Mouse (Mus musculus) adipocyte (in vitro differentiated cells): Measurements from ENCODE around the gene Upf3a.
A peak's percentile ranks its signal among the peaks of the same experiment; 100 is the strongest.
"Not testable (repeated sequence)": the region's sequence is repeated elsewhere in the genome, so short reads cannot be mapped to it uniquely, and the experiment has no call there.

Experiments used
- DNase-seq: peaks from one replicate; pipeline ENCODE4 v3.0.0-alpha.2; 2016; ENCODE audit warnings: low spot score

Upf3a gene

DNA sequence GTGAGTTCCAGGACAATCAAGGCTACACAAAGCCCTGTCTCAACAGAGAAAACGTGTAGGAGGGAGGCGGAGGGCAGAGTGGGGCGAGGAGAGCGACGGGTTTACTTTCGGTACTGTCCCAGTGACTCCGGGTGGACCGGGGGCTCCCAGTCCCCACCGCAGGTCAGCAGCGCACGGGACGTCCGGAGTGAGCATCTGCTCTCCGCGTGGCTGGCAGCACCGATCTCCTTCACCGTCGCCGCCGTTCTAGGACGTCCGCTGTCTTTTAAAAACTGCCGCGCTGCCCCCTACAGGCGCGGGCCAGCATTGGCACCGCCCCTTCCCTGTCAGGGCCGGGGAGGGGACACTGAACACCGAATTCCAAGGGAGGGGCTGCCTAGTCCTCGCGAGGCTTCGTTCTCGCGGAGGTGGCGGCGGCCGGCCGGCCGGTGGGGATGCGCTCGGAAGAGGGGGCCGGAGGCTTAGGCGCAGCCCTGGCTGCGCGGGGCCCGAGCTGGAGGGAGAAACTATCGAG lies at the start of gene Upf3a:
Gene Upf3a, plus strand, starts transcription at position 366 of the 514 bp plus-strand sequence.
- peak; percentile 95 for DNase-seq

DNA sequence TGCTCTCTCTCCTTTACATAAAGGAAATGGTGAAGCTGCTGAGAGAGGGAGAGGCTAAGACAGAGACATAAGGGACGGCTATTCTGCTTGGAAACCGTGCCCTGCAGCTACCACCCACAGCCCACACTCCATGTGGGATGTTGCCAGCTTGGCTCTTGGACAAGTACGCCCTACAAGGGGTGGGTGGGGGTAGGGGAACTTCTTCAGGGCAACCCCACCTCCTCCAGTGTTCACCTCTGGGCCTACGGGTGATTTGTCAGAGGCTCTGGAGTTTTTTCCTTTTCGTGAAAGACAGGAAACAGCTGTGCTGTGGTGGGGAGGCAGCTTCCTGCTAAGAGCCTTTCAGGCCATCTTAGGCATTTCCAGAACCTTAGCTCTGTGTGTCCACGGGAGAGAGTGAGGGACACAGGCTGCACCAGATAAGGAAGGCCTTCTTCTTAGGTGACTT lies 45.1 kb upstream of the Upf3a start:
- no peak for DNase-seq

DNA sequence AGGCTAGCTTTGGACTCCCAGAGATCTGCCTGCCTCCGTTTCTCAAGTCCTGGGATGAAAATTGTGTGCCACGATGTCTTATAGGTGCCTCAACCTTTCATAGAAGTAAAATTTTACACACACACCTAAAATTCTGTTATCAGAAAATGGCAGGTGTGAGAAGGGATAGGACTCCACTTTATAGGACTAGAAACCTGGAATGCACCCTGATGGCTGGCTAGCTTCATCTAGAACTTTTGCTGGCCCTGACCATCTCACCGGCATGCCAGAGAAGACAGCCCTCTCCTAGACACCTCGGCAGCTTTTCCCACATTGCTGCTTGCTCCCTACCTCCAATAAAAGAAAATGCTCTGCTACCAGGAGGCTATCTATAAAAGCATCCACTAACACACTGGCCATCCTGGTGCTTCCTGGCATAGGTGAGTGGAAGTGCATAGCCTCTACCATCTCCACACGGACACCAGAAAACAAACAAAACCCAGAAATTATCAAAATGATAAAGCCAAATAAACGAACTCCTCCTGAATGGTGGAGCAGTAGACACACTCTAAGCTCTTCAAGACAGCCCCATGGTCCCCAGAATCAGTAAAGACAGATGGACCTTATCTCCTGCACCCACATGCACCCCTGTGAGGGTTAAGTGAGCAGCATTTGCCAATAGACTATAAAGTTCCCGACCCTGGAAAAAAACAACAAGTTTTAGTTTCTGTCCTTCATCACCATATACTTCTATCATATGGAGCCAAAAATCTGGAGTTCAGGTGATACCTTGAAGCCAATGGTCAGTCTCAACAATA lies 44.4 kb upstream of the Upf3a start:
- DNase-seq: no peak

DNA sequence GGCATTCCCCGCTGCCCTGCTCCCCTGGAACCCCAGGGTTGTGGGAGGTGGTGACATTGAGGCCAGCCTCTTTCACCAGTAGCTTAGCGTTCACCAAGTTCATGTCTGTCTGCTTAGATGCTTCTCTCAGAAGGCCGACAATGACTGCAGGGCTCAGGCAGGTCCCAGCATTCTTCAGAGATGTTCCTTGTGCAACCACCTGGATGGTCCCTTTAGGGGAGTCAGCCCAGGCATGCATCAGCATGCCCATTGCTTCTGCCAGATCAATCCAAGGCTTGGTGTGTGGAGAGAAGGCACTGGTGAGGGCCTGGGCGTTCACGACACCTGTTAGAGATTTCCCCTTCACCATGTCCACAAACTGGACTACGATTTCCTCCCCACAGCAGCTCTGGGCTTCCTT lies 39.2 kb upstream of the Upf3a start:
- DNase-seq: not testable (repeated sequence)

DNA sequence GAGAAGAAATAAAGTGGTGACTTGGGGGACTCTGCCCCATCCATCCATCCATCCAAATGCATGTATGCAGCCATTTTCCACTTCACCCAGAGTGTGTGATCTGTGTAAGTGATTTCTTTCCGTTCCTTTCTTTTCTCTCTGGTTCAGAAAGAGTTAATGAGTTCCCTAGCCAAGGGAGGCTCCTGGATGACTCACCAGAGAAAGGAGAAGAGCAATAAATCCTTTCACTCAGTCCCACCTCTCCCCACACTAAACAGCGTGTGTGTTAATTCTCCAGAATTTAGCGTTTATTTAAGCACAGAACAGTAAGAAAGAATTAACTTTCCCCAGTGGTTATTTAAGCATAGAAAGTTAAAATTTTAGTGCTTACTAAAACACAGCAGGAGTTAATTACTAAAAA lies 37.8 kb upstream of the Upf3a start:
- DNase-seq: no peak

DNA sequence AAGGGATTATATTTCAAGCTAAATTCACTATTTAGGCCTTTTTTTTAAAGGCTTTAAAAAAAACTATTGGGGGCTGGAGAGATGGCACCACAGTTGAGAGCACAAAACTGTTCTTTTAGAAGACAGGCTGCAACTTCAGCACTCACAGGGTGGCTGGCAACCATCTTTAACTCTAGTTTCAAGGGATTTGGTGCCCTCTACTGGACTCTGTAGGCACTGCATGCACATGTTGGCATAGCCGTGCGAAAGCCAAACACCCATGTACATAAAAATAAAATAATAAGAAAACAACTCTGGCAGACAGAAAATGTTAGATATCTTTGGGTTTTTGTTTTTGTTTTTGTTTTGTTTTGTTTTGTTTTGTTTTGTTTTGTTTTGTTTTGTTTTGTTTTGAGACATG lies 31.7 kb upstream of the Upf3a start:
- peak; percentile 86 for DNase-seq

DNA sequence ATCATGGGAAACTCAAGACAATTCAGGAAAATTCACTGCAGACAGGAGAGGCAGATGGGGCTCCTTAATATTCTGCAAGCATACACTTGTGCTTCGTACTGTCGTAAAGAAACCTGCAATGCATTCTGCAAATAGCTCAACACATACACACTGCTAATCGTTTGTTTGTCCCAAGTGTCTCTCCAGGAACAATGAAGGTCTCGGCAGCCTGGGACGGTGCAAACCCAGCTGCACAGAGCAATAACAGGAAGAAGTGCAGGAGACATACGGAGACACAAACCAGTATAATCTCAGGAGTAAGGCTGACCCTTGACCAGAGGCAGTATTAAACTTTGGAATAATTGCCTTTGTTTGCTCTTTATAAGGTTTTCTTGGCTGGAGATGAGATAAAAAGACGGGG lies 28.9 kb upstream of the Upf3a start:
- DNase-seq: no peak

DNA sequence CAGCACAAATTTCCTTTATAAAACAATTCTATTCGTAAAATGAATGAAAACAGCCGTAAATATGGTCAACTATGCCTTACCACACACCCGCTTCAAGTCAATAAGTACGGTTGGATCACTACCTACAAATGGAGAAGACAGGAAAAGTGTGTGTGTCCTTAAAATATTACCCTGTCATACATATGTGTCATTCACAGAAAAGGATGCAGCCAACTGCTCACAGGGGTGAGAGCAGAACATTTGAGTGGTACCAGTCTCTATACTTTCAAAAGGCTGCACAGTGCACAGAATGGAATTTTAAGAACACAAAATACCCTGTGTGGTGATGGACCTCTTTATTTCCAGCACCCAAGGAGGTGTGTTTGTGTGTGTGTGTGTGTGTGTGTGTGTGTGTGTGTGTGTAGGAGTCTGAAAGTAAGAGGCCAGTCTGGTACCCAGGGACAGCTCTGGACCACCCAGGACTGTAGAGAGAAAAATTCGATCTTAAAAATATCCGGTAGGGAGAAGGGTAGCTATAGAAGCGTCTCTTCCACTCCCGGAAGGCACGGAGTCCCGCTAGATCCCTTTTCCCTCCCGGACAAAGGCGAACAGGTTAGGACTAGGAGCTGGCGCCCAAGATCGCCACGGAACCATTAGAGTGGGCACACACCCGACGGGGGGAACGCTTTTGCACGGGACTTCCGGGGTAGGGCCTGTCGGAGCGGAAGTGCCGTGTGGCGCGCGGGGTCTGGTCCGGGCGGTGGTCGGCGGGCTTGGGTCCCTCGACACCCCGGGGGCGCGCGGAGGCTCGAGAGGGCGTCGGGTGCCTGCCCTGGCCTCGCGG lies 28.2 kb upstream of the Upf3a start, which contains the start of gene Cdc16:
Gene Cdc16, plus strand, starts transcription at position 695 of the 823 bp plus-strand sequence.
- DNase-seq: peak; percentile 86

DNA sequence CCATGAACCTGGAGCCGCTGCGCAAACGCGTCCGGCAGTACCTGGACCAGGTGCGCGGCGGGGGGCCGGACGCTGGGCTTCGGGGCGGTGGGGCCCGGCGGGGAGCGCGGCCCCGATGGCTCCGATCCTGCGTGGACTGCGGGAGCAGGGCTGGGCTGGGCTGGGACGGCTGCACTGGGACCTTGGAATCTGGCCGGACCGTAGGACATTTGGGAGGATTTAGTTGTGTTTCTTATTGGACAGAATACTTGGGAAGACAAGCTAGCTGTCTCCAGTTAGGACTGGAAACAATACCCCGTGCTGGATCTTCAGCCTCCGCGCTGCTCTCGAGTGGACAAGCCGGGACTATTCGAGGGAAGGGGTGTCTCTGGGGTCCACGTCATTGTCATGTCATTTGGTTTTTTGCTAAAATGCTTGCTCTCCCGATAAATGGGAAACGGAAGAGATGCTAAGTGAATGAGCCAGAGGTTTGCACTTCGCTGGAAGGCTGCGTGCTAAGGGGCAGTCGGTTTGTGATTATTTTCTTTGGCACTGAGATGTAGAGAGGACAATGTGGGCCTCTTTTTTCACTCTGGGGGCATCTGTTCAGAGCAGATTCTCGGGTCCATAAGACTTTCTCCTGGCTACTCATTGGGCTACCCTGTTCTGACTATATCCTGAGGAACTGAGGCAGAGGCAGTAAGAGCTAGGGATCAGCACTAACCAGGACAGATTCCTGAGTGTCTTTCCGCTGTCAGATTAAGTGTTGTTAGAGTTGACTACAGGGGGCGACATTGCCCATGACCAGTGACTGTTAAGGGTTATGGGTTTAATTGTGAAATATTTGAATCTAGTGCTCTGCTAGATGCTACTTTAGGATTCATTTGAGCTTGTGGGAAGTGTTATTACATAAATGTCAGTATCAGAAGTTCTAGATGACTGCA lies 27.3 kb upstream of the Upf3a start:
- DNase-seq: peak; percentile 84

DNA sequence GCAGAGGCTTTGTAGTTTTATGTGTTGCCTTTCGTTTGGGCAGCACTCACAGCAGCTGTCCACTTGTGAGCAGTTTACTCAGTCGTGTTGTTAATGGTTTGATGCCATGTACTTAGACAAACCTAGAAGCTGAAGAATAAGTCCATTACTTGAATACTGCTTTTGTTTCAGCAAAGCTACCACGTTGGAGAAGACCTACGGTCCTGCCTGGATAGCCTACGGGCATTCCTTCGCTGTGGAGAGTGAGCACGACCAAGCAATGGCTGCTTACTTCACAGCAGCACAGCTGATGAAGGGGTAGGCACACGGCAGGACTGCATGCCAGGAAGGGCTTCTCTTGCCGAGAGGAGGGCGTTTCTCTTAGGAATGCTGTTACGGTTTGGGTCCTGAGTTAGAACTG lies 16.2 kb upstream of the Upf3a start:
- DNase-seq: no peak

DNA sequence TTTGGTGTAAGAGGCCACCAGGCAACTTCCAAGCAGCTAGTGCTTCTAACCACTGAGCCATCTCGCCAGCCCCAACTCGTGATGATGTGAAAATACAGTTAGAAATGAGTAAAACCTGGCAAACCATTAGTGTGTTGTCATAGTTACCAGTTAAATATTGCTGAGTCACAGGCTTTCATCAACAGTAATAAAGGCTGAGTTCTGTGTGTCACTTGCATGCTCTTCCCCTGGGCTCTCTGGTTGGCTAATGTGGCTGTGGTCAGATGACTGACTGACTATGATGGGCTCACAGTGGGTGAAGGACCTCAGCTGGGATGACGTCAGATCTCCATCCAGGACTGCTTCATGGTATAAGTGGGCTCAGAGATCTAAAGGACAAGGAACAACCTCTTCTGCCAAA lies 4.9 kb upstream of the Upf3a start:
- peak; percentile 19 for DNase-seq

DNA sequence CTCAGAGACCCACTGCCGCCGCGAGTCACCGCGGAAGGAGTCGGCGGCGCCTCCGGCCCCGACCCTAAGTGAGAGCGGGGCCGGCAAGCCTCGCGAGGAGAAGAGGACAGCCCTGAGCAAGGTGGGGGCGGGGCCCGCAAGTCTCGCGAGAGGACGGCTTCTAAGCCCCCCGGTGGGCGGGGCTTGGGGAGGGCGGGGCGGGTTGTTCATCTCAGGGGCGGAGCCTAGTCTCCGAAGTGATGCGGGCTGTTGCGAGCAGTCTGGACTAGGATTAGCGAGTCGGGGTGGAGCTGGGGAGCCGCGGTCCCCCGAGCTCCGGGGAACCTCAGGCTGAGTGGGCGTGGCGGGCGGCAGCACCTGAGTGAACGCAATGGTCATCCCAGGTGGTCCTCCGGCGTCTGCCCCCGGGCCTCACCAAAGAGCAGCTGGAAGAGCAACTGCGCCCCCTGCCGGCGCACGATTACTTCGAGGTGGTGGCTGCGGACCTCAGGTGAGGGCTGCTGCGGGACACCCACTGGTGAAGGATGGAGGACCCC lies 417 bp downstream of the Upf3a start:
- peak; percentile 98 for DNase-seq

DNA sequence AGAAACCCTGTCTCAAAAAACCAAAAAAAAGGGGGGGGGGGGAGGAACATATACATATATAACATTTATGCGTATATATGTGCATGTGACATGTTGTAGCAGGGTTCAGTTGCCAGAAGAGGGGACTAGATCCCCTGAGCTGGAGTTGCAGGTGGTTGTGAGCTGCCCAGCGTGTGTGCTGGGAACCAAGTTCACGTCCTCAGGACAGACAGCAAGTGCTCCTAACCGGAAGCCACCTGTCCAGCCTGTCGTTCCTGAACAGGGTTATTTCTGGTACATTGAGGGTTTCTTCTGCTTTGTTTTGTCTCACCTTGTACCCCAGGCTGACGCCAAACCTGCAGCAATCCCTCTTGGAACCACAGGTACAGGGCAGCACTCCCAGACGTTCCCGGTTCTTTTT lies 4.2 kb downstream of the Upf3a start:
- no peak for DNase-seq

DNA sequence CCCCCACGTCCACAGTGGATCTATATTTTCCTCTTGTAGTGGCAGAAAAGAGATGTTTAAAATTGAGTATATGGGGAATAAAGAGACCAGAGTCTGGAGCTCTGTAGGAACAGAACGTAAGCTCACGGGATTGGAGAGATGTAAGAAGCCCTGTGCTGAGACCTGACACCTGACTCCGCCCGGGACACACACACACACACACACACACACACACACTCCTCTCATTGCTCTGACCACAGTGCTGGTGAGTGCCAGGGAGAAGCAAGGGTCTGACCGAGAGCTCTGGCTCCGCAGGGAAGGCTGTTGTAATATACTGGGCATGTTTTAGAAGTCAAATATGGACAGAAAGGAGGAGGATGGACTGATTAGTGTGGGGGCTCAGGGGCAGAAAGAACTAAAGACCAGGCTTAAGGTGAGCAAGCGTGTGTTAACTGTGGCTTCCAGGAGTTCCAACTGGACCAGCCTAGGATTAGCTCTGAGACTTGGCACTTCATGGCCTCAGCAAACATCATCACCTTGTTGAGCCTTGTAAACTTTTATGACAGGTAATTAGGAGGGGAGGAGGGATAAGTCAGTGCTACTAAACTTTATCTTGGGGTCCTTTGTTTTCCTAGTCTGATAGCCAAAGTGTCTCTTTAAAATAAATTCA lies 7.8 kb downstream of the Upf3a start:
- DNase-seq: no peak

DNA sequence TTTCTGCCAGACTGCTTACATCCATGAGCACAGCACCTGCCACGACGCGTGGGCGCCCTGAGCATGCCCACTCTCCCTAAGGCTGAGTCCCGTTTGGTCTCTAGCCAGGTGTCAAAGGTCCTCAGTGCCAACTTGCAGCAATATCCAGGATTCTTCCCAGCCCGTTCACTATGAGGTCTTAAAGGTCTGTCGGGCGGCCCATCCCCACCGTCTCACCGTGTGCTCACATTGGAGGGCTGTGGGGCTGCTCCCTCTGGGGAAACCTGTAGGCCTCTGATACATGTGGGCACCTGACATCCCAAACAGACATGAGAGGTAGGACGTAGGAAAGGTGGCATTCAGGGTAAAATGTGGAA lies 8.3 kb downstream of the Upf3a start:
- no peak for DNase-seq

DNA sequence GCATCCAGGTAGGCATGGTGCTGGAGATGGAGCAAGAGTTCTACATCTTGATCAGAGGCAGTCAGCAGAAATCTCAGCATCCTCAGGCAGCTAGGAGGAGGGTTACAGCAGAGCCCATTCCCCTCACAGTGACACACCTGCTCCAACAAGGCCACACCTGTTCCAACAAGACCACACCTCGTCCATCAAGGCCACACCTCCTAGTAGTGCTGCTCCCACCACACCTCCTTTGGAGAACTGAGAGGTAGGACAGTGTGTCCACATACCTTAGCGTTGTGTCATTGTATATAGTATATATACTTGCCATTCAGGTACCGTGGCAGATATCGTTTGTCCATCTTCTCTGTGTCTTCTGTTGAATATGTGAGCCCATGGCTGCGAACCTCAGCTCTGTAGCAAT lies 12.3 kb downstream of the Upf3a start:
- DNase-seq: no peak

DNA sequence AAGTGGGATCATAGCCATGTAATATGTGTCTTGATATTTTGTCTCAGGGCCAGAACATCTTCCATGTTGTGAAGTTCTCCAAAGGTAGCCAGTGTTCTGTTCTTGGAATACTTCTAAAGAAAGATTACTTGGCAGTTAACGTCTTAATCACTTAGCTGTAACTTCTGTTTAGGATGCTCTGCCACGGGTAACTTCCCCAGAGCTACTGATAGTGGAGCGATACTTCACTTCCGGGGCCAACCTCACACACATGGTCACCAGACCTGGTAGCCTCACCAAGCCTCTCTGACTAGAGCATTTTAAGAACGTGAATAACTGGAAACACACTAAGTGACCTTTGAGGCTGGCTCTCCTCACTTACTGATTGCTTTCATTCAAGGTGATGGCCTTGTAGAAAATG lies 14.2 kb downstream of the Upf3a start:
- DNase-seq: no peak

DNA sequence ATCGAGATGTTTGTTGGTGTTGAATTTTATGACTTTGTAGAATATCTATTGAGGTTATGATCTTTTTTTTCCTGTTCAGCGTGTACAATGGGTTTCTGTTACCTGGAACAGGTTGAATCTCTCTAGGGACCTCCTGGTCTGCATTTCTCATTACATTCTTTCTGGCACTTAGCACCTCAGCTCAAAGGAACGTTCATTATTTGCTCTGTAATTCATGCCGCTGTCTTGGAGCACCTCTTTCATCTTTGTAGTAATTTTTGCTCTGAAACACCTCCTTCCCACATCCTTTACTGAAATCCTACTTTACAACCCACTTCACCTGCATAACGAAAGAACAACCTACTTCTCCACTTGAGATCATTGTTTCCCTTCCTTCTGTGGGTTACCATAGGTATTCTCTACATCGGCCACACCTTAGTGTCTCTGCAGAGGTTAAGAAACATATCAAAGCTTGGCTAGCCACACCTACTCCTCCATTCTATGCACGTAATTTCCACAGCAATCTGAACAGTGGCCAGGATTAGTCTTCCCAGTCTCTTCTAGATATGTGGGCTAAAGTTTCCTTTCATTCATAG lies 43.3 kb downstream of the Upf3a start:
- DNase-seq: no peak

DNA sequence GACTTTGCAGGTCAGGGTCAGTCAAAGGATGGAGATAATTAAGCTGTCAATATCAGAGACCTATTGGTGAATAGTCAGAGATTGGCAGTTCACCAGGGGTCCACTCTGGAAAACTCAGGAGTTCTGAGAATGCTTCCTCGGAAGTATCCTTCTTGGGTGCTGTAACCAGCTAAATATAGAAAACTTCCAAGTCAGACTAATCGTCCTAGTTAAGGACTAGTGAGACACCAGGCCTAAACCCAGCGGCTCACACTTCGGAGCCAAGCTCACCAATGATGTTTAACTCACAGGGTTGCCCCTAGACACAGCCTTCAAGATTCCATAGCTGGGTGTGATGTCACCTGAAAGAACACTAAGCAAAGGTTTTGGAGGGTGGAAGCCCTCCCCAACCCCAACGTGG lies 52.9 kb downstream of the Upf3a start, which contains the start of gene AF366264:
Gene AF366264, minus strand, starts transcription at position 101 of the 400 bp plus-strand sequence.
- not testable (repeated sequence) for DNase-seq

DNA sequence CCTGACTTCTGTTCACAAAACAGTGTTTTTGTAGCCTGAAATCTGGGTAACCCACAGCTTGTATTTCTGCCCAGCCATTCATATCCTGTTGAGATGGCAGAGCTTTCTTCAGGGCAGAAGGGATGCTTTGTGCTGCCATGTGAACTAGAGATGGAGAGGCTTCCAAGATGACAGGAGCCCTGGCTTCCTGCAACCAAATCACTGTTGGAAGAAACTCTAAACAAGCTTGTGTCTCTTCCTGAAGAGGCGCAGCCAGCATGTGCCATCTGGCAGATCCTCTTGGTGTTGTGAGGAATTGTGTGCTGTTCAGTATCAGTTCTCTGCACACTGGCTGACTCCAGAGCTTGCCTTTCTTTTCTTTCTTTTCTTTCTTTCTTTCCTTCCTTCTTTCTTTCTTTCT lies 57.9 kb downstream of the Upf3a start:
- not testable (repeated sequence) for DNase-seq
